Mouse (Mus musculus) cerebellum, postnatal 10 days (tissue): ENCODE results near the gene Slc39a11.

Experiments
- DNase-seq, 2 experiments: peaks; one replicate each; pipeline ENCODE4 v3.0.0; 2021; ENCODE audit warnings: mixed read lengths in 2 of 2

Slc39a11 gene

GRCm38 (mm10) chr11:113450665-113451064 lies 199.2 kb downstream of the Slc39a11 start:
- DNase-seq = no peak

GRCm38 (mm10) chr11:113450028-113450427 lies 199.9 kb downstream of the Slc39a11 start:
- DNase-seq = no peak

GRCm38 (mm10) chr11:113442036-113442435 lies 207.8 kb downstream of the Slc39a11 start:
- DNase-seq = no peak

- DNase-seq = peak; percentile 73 to 76
Measured at GRCm38 (mm10) chr11:113439328-113440030, 210.4 kb downstream of the Slc39a11 start.

GRCm38 (mm10) chr11:113438915-113439314 lies 211.0 kb downstream of the Slc39a11 start:
- DNase-seq = peak; percentile 47 to 54

GRCm38 (mm10) chr11:113437357-113437756 lies 212.5 kb downstream of the Slc39a11 start:
- DNase-seq = no peak

- DNase-seq = no peak
Measured at GRCm38 (mm10) chr11:113436299-113436698, 213.6 kb downstream of the Slc39a11 start.

GRCm38 (mm10) chr11:113435696-113436095 lies 214.2 kb downstream of the Slc39a11 start:
- DNase-seq = no peak

- DNase-seq = peak; percentile 55 to 61
Measured at GRCm38 (mm10) chr11:113431161-113431560, 218.7 kb downstream of the Slc39a11 start.

GRCm38 (mm10) chr11:113425882-113426281 lies 224.0 kb downstream of the Slc39a11 start:
- no peak for DNase-seq

- DNase-seq = no peak
Measured at GRCm38 (mm10) chr11:113425454-113425853, 224.4 kb downstream of the Slc39a11 start.

- DNase-seq = no peak
Measured at GRCm38 (mm10) chr11:113424765-113425164, 225.1 kb downstream of the Slc39a11 start.

- DNase-seq = peak in 1 of 2 experiments; percentile 42
Measured at GRCm38 (mm10) chr11:113422598-113422997, 227.3 kb downstream of the Slc39a11 start.

- peak in 1 of 2 experiments; percentile 49 for DNase-seq
Measured at GRCm38 (mm10) chr11:113418921-113419655, 230.8 kb downstream of the Slc39a11 start.

GRCm38 (mm10) chr11:113417948-113418347 lies 231.9 kb downstream of the Slc39a11 start:
- DNase-seq = no peak

- no peak for DNase-seq
Measured at GRCm38 (mm10) chr11:113412545-113412944, 237.3 kb downstream of the Slc39a11 start.

- no peak for DNase-seq
Measured at GRCm38 (mm10) chr11:113411798-113412197, 238.1 kb downstream of the Slc39a11 start.

GRCm38 (mm10) chr11:113409121-113409520 lies 240.8 kb downstream of the Slc39a11 start:
- no peak for DNase-seq

- DNase-seq = no peak
Measured at GRCm38 (mm10) chr11:113407474-113407873, 242.4 kb downstream of the Slc39a11 start.

- no peak for DNase-seq
Measured at GRCm38 (mm10) chr11:113400868-113401267, 249.0 kb downstream of the Slc39a11 start.

GRCm38 (mm10) chr11:113399601-113400000 lies 250.3 kb downstream of the Slc39a11 start:
- DNase-seq = no peak

GRCm38 (mm10) chr11:113397394-113397793 lies 252.5 kb downstream of the Slc39a11 start:
- DNase-seq = no peak

GRCm38 (mm10) chr11:113393366-113394150 lies 256.3 kb downstream of the Slc39a11 start:
- peak; percentile 44 to 54 for DNase-seq
